Mouse (Mus musculus) heart, adult 2 months (tissue): ENCODE results near the gene Zfhx3.

ENCODE experiments used
- EP300 ChIP-seq: fragments of 200-500 bp; IDR thresholded peaks from 2 replicates; pipeline ENCODE4 v1.6.1; 2011; ENCODE audit warnings: low read depth, low read length, control low read depth; ENCODE audit not compliant: insufficient read depth
- POLR2A ChIP-seq: fragments of 200-500 bp; IDR thresholded peaks from 2 replicates; pipeline ENCODE4 v1.6.1; 2011; ENCODE audit warnings: mild to moderate bottlenecking, low read depth, low read length, control low read depth; ENCODE audit not compliant: insufficient read depth

GRCm38 (mm10) chr8:108034070-108034469 is 91.6 kb downstream of the Zfhx3 start:
- TF ChIP-seq EP300 (no peak), POLR2A (no peak)
